Mouse (Mus musculus) liver, postnatal 0 days (tissue): ENCODE measurements around the gene Olfr572.

Experiments used
- CTCF ChIP-seq: sonication (generic); IDR thresholded peaks from 2 replicates; pipeline ENCODE4 v1.5.1; 2016; ENCODE audit warnings: antibody characterized with exemption, low read depth
- EP300 ChIP-seq: IDR thresholded peaks from 2 replicates; pipeline ENCODE4 v1.6.1; 2016; ENCODE audit warnings: antibody characterized with exemption, low read depth, mild to moderate bottlenecking

- no peak for TF ChIP-seq CTCF
- TF ChIP-seq EP300, result no peak
These were observed 50.2 kb downstream of the Olfr572 start for GRCm38 (mm10) chr7:102974399-102974798.
